Mouse (Mus musculus): ENCODE measurements at regions not wholly inside any gene's neighbourhood (a gene's known extent, or its start where the extent isn't known, plus 50 kb on each side); places are given as distances from the start of the nearest gene placed in this dataset.

DNA sequence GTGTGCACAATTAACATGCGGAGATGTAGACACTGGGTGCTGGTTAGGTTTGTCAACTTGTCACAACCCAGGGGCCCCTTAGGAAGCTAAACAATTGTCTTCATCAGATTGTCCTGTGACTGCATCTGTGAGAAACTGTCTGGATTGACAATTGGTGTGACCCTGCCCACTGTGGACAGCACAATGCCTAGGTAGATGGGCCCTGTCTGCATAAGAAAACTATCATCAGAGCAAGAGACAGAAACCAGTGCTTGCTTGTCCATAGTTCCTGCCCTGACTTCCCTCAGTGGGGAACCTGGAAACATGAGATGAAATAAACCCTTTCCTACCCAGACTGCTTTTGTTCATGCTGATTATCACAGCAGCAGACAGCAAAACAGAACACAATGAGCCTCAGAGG is 63.5 kb upstream of the Tyw5 start:
- DNase-seq = no peak
- intact Hi-C loops (cut with DNase I) = no loop called here

DNA sequence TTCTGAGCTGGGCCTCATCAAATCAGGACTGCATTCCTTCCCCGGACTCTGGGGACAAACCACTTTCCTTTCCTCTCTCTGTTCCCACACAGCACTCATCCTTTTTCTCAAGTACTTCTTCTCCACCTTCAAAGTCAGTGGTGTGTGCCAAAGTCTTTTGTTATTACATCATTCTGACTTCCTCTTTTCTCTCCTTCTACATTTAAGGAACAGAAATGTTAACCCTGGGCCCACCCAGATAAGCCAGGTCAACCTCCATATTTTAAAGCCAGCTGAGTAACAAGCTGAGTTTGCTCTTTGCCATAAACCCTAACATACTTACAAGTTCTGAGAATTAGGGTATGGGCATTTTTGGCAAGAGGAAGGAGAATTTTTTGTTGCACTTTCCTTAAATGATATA is 65.3 kb upstream of the Tyw5 start:
- intact Hi-C loops (cut with DNase I) = no loop called here
- no peak for DNase-seq

DNA sequence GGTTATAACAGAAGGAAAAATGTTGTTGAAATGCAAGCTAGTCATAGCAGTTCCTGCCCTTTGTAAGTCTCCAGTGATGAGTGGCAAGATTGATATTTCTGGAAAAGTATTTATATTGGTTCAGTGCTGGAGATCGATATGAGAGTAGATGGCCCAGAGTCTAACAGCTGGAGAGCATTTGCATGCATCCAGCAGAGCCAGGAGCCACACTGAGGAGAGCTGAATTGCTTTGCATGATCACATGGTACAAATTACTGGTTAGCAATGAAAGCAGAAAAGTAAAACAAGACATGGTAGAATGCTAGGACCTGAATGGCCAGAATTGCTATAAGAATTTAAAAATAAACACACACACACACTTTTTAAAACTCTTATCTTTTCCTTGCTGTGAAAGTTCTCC is 70.8 kb upstream of the Tyw5 start:
- no peak for DNase-seq
- intact Hi-C loops (cut with DNase I) = no loop called here

DNA sequence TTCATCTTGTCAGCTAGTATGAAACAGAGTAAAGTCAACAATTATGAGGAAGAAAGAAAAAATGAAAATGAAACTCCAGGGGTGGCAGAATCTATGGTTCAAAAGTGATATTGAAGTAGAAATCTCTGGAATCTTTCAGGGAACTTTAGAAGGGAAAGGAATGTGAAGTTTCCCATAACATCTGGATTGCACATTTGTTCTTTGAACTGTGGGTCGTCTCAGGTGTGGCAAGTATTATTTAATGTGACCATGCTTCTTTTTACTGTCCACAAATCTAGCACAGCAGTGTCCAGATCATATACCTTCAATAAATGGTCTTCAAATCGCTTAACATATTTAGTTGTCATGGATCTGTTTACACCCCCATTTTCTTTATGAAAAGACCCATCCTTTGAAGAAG is 71.2 kb upstream of the Tyw5 start:
- DNase-seq = no peak
- intact Hi-C loops (cut with DNase I) = no loop called here

DNA sequence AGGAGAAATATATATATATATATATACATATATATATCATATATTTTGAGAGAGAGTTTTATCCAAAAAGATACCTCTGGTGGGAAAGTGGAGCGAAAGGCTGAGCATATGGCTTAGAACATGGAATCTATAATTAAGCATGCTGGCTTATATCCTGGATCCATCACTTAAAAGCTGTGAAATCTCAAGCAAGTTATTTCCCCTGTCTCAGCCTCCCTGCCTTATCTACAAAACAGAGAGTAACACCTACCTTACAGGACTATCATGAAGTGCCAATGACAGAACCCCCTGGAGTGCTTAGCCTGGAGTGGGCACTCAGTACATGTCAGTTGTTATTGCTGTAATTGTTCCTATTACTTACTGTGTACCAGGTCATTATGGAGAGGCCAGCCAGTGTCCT is 71.9 kb upstream of the Tyw5 start:
- no peak for DNase-seq

DNA sequence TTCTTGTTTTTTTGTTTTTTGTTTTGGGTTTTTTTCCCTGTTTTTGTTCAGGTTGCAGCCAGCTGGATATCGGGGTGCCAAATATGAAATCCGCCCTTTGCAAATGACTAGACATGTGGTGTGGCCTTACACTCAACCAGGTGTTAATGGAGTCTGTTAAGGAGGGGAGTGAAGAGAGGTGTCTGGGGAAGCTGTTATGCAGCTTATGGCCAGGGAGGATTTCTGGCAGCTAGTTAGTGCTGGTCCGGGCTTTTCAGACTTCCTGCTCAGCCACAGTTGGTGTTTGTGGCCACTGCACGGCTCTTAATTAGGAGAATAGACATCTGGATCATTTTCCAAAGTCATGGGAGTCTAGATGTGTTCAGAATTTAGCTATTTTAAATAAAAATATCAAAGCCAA is 72.7 kb upstream of the Tyw5 start:
- no peak for DNase-seq
- intact Hi-C loops (cut with DNase I) = no loop called here

More for the DNA sequence above, 71.9 kb upstream of the Tyw5 start:
- intact Hi-C loops (cut with DNase I) = no loop called here

DNA sequence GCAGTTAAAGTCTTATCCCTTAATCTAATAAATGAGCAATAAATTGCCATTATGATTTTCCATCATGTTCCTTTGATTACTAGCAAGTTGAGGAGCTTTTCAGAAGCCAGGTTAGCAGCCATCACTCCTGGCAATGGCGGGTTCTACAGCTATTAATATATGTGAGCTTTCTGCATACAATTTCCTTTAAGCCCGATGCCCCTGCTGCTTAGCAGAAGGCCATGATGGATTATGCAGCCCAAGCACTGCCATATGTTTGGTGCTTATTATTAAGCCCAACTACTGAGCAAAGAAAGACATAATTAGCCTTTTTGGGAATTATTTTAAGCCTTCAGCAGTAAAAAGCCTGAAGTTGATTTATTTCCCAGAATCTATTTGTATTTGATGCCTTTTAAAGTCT is 82.3 kb upstream of the Tyw5 start:
- DNase-seq = no peak
- intact Hi-C loops (cut with DNase I) = no loop called here

DNA sequence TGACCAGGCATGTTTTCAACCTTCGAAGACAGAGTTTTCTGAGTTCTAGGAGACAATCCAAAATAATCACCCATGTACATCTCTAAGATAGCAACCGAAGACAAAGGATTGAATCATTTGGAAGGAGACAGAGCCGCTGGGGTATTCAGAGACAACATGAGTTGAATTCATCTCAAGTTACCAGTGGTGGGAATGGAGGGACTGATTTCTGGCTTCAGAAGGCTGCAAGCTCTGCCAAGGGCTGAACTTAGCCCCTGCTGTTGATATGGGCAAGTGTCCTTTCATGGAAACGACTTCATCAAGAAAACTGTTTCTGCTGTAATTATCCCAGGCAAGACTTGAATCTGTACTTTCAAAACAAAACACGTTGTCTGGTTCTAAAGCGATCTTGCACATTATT is 82.7 kb upstream of the Tyw5 start:
- intact Hi-C loops (cut with DNase I) = no loop called here
- DNase-seq = peak; percentile 5 to 16

DNA sequence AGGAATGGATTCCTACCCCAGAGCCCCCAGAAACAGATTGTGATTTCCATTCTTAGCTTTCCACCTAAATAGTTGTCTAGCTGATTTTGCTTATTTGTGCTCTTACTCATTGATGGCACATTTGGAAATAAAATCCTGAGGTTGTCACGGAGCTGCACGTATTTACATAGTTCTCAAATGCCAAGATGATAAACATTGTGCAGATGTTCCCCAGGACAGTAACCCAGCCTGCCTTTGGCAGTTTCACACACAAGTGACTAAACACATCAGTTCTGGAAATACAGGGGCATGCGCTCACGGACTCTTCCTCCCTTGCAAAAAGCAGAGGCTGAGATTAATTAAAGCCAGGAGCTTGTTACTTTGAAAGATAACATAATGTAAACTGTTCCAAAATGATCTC is 83.1 kb upstream of the Tyw5 start:
- intact Hi-C loops (cut with DNase I) = no loop called here
- DNase-seq = no peak

DNA sequence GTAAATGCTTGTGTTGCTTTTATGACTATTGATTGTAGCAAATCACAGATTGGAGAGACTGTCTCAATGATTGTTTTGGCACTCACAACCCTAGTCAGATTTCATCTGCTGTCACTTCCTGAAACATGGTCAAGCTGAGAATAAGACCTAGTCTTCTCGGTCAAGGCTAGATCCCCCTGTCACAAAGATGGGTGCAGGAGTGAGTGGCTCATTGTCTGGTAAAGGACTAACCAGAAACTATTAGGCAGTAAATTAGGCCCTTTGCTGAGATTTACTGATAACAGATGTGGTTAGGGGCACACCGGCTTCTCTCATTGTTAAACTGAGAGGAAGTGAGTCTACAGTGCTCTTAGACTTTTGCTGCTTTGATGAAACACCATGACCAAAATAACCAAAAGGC is 85.8 kb upstream of the Tyw5 start:
- intact Hi-C loops (cut with DNase I) = no loop called here

DNA sequence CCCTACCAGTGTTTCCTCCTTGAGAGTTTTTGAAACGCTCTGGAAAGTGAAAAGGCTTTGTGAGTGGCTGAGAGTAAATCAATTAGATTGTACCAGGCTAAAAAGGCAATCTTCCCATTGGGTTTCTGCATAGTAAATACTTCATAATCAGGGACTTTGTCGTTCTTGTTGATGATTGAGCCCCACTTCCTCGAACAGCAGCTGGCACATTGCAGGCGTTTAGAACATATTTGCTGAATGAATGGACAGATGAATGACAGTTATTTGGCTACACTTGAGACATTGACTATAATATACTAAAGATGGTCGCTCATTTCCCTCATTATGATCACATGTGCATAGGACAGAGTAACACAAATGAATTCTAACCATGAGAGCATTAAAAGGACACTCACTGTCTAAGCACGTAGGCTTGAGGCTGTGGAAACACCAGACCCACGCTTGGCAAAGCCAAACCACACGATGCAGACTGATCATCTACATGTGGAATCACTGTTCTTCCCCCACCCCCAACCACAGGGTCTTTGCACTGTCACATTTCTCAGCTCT is 90.7 kb upstream of the Tyw5 start:
- DNase-seq = no peak
- intact Hi-C loops (cut with DNase I) = loop anchor here (5.0 kb wide), 1 partner anchor 60 kb away; no protein-coding TSS in a partner anchor

More for the DNA sequence above, 85.8 kb upstream of the Tyw5 start:
- DNase-seq = no peak

DNA sequence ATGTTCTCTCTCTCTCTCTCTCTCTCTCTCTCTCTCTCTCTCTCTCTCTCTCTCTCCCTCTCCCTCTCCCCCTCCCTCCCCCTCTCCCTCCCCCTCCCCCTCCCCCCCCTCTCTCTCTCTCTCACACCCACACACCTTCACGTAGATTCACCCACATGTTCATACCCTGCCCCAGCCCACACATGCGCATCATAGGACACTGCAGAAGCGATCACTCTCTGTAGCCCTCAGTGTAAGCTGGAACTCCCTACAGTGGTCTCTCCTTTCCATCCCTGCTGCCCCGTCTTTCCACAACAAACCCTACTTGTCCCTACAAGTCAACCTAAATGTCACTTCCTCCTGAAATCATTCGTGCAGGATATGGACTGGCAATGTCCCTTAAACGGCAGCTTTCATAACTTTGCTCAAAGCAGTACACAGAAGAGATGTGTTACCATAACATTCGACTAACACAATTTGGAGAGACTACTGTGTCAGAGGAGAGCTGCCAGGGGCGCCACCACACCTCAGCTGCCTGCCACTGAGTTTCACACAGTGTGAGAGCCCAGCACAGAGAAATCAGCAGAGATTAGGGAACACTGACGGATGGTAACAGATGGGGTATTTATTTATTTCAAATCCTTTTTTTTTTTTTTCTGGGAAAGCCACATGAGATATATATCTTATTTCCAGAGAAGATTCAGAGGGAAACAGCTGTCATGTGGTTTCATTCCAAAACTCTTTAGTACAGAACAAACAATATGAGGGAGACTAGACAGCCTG is 103.6 kb upstream of the Tyw5 start:
- intact Hi-C loops (cut with DNase I) = no loop called here
- DNase-seq = no peak

DNA sequence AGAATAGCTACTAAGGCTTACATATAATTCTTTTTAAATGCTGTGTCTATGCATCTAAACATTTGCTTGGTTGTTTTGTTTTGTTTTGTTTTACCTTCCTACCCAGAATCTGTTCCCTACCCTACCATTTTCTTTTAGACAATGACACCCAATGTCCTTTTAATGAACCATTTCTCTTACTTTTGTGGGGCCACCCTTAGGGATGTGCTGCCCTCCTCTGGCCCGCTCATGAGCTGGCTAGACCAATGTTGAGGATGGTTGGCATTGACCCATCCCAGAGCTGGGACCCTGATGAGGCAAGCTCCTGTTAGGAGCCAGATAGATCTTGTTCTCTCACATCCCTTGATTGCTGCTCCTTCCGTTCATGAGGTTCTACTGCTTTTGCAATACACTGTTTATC is 105.0 kb upstream of the Tyw5 start:
- DNase-seq = no peak
- intact Hi-C loops (cut with DNase I) = no loop called here

DNA sequence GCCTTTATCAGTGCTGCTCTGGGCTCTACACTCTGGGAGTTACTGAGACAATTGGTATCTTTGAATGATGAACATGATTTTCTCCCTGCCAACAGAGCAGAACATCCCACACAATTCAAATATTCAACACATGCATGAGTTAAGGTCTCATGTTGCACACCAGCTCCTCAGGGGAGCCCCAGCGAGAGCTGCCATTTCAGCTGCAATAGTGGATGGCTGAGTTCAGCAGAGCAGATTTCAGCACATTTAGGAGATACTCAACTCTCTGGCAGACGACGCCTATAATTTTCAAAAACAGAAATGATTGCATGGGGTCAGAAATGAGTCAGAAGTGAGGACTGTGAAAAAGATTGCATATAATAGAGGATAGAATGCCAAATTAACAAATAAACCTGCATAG is 105.6 kb upstream of the Tyw5 start:
- intact Hi-C loops (cut with DNase I) = no loop called here
- no peak for DNase-seq

DNA sequence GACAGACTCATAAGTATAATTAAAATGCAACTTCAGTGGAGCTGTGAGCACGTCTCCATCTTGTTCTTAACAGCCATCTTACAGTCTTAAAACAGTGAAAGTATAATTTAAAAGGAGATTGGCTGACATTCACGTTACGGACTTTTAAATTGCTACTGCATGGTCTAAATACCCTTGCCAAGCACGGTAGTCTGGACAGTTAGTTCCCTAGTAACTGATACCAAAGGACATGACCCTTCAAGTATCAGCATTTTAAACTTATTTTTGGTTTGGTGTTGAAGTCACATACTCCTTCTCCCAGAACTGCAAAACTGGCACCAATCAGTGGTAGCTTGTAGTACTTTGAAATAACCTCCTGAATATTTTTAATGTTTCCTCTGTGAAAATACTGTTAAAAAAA is 119.1 kb upstream of the Tyw5 start:
- intact Hi-C loops (cut with DNase I) = no loop called here
- no peak for DNase-seq

DNA sequence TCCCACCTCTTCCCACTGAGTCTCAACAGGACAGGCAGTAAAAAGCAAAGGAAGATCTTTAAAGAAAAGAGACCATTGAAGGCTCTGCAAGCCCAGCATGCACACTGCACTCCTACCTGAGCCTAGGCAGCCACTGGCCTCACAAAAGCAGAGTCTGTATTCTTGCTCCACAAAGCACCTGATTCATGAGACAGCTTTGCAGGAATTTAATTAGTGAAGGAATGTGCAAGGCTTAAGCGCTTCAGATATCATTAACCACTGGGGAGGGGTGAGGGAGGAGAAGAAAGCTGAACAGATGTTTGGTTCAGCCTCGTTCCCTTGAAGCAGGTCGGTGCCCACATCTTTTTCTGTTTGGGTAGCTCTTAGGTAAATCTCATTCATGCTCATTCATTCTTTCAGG is 121.8 kb upstream of the Tyw5 start:
- DNase-seq = no peak
- intact Hi-C loops (cut with DNase I) = no loop called here

DNA sequence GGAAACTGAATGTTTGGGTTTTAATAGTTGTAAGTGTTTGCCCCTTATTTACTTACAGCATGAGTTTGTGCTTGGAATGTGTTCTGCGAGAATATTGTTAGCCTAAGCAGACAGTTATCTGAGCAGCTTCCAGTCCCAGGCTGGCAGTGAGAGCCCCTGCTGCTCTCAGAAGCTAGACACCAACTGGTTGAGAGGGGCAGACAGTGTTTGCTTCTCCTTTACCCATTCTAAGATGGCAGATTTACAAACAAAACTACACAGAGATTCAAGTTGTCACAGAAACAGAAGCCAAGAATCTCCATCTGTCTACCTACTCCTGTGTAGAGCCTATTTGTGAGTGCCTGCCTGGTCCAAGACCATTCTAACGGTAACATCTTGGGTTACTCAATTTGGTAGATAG is 122.4 kb upstream of the Tyw5 start:
- DNase-seq = no peak
- intact Hi-C loops (cut with DNase I) = no loop called here

DNA sequence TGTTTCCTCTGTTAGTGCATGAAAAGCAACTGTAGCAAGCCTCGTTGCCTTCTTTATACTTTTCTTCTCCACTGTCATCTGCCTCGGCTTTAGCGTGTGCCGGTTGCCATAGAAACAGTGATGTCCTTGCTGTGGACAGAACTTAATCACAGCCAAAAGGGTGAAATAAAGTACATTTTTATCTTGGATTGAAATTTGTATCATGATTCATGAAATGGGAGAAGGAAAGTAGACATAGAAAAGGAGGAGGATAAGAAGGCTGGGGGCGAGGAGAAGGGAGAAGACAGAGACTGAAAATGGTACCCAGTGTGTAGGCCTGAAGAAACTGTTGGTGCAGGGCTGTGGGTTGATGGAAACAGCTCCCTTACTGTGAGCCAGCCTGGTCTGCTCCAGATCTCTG is 130.5 kb upstream of the Tyw5 start:
- DNase-seq = no peak
- intact Hi-C loops (cut with DNase I) = no loop called here

DNA sequence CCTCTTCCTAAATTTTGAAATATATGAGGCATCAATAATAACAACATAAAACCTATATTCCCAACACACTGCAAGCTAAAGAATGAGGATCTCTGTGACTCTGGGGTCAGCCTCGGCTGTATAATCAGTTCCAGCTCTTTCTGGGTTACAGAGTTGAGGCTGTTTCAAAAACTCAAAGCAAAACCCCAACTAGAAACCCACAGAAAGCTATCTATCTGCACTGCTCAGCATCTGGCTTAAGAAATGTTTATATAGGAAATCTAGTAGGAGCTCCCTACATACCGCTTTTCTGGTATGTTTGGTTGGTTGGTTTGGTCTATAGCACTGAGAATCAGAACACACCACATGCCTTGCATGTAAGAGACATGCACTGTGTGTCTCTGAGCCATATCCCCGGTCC is 137.8 kb upstream of the Tyw5 start:
- no peak for DNase-seq
- intact Hi-C loops (cut with DNase I) = no loop called here

DNA sequence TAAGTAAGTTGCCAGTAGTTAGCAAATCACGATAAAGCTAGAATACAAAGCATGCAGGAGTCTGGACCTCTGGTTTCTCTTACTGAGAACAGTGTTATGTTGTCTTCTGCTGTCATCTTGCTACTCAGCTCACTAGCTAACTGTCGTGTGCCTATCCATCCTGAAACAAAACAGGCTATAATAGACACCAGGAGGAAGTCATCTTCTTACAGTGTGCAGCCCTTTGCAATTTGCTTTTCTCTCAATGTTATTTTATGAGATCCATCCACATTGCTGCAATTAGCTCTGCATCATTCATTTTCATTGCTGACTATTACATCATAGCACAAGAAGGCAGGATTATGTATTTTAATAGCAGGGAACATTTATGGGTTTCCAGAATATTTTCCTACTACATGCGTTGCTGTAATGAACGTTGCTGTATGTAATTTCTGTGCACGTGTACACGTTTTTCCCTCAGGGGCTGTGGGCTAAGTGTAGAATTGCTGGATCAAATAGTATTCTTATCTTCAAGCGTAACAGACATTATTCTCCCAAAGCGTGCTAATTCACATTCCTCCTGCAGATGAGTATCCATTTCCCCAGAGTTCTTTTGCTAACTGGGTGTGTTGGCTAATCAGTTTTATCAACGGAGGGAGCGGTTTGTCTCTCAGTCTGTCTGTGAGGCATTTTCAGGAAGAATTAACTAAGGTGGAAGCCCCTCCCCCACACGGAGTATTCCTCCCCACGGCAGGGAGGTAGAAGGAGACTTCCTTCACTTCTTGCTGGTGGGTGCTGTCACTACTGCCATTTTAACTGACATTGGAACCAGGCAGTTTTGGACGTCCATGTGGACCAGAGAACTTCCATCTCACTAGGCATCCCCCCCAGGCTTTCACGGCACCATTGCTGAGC is 139.1 kb upstream of the Tyw5 start:
- intact Hi-C loops (cut with DNase I) = no loop called here
- no peak for DNase-seq

DNA sequence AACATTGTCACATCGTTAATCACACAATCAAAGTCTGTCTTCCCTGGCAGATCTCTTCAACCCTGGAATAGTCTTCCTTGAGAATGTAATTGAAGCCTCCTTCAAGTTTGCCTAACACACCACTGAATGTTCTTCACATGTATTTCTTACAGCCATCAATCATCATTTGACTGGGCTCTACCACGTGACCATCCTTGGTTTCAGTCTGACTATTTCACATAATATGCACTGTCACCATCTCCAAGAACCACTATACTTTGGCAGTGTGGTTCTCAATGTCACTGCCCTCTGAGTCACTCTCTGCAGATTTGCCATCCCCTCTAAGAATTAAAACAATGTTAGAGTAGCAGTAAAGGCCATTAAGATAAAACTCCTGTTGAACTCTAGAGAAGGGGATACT is 154.6 kb upstream of the Tyw5 start:
- no peak for DNase-seq
- intact Hi-C loops (cut with DNase I) = no loop called here

DNA sequence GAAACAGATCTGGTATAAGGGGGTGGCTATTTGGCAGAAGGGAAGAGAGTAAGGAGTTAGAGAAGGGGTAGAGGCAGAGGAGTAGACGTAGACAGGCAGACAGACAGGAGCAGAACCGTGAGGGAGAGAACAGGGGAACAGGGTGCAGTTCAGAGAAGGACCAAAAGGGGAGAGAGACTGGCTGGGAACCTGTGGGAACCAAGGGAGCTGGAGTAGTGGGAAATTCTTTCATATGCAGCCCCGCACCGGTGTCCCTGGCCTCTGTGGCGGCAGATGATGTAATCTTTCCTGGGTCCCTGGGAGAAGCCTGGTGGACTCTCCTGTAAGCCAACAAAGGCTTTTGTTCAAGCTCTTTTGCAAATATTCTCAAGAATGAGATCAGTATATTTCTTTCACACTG is 157.8 kb upstream of the Tyw5 start:
- intact Hi-C loops (cut with DNase I) = no loop called here
- DNase-seq = no peak
